In the genomic region with DNA sequence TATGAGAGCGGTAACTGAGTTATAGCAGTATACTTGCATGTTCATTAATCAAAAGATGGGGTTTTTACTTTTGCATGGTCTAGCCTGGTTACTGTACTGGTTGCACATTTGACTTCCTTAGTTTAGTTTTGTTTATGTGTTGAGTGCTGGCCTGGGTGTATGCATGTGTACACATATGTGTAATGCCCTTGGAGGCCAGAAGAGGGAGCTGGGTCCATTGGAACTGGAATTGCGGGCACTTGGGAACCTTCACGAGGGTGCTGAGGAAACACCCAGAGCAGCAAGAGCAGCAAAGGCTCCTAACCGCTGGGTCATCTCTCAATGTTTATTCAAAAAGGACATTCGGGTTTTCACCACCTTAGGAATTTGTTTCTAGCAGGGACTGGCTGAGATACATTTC, we compare ENCODE assay signal across 8 mouse cellular contexts.
DNase-seq lines count a peak whose midpoint lies in the region; ATAC-seq and TF ChIP-seq lines count a peak whose summit lies in the region.

No protein-coding gene starts in this region.

- H3K4me2 ChIP-seq in heart, postnatal 0 days (ENCODE audit: low read depth, low read length): no peak overlapping the region
- no peak overlapping the region for H3K4me2 ChIP-seq in neural tube, embryonic 15.5 days

- no peaks in the 10 kb centered on the region for H3K4me1 ChIP-seq in heart, postnatal 0 days (ENCODE audit: control insufficient read depth, insufficient read depth)
- no peaks in the 10 kb centered on the region for H3K4me1 ChIP-seq in neural tube, embryonic 15.5 days

- H3K4me3 ChIP-seq in heart, postnatal 0 days (ENCODE audit: low read depth, low read length): no peak overlapping the region
- H3K4me3 ChIP-seq in neural tube, embryonic 15.5 days (replicated peaks): no peak overlapping the region

- no peak for DNase-seq in heart, postnatal 0 days (ENCODE audit: low spot score)
- DNase-seq in heart, postnatal 25 days (ENCODE audit: low spot score): no peak
- DNase-seq in thymus, postnatal 14 days: peak; percentile 29
- no peak for DNase-seq in thymus, adult 18-20 months
- DNase-seq in embryo, embryonic 11.5 days (ENCODE audit: low read depth, low spot score): peak; percentile 16
- DNase-seq in lung, postnatal 10 days: peak; percentile 66
- no peak for DNase-seq in left cerebral cortex, postnatal 25 days (ENCODE audit: low spot score in 2 of 2)

- no peaks in the 10 kb centered on the region for H3K27me3 ChIP-seq in heart, postnatal 0 days (ENCODE audit: control insufficient read depth, insufficient read depth, low read length)
- H3K27me3 ChIP-seq in neural tube, embryonic 15.5 days (replicated peaks): no peaks in the 10 kb centered on the region

- ATAC-seq in heart, postnatal 0 days (ENCODE audit: insufficient read depth, low read depth): no peak
- ATAC-seq in neural tube, embryonic 15.5 days (ENCODE audit: low FRiP score): no peak

- TF ChIP-seq CTCF in heart, postnatal 0 days (IDR thresholded peaks at IDR 0.05; ENCODE audit: low read depth): peak; percentile 55

- TF ChIP-seq EP300 in heart, postnatal 0 days (IDR thresholded peaks at IDR 0.05; ENCODE audit: low read depth): no peak

- intact Hi-C loops in heart, postnatal 25 days (cut with DNase I): loop anchor here (2.0 kb wide), 1 partner anchor 115 kb away; no protein-coding TSS in a partner anchor
- intact Hi-C loops in left cerebral cortex, postnatal 25 days (cut with DNase I): loop anchor here (5.0 kb wide), 1 partner anchor 114 kb away; no protein-coding TSS in a partner anchor

- 79% methylated on average over 5 of the region's 5 CpGs for WGBS in heart, postnatal 0 days
- 79% methylated on average over 5 of the region's 5 CpGs for WGBS in neural tube, embryonic 15.5 days

- peaks cover 4% of the 10 kb centered on the region; the same call in 1 of the 2 replicates for H3K9me3 ChIP-seq in heart, postnatal 0 days (replicated peaks; ENCODE audit: control insufficient read depth, low read length)
- H3K9me3 ChIP-seq in neural tube, embryonic 15.5 days (replicated peaks): no peaks in the 10 kb centered on the region

- H3K27ac ChIP-seq in heart, postnatal 0 days (ENCODE audit: low read depth): no peak overlapping the region
- no peak overlapping the region for H3K27ac ChIP-seq in neural tube, embryonic 15.5 days (replicated peaks)

- H3K36me3 ChIP-seq in heart, postnatal 0 days (replicated peaks; ENCODE audit: control insufficient read depth, insufficient read depth, low read length): no peaks in the 10 kb centered on the region
- no peaks in the 10 kb centered on the region for H3K36me3 ChIP-seq in neural tube, embryonic 15.5 days

- H3K9ac ChIP-seq in heart, postnatal 0 days (replicated peaks; ENCODE audit: low read depth, low read length): no peak overlapping the region
- H3K9ac ChIP-seq in neural tube, embryonic 15.5 days (replicated peaks): no peak overlapping the region

Comparison
In these comparisons a context has a peak if more than half of its experiments do, and no peak if none do; other contexts are left out.
1. DNase-seq: peak in thymus, postnatal 14 days (single experiment), embryo, embryonic 11.5 days (single experiment) and lung, postnatal 10 days (single experiment); none in heart, postnatal 0 days (single experiment), heart, postnatal 25 days (single experiment), thymus, adult 18-20 months (0 of 2) and left cerebral cortex, postnatal 25 days (0 of 2).